10 mouse cellular contexts compared by ENCODE assay signal in the genomic region with DNA sequence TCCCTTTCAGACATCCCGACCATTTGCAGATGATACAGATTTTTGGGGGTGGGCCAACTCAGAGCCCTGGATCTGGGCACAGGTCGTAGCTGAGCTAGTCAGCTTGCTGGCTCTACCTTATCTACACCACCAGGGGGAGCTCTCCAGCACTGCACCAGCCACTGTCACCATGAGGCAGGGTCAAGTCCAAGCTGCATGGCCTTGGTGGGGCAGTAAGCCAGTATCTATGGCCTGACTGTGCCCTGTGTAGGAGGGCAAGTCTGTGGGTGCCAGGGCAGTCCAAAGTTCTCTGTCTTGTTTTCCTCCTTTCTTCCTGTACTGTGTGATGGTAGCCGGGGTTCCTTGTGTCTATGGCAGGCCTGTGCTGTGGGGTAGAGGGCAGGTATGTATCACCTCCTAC.
A peak's percentile ranks its signal among the peaks of the same experiment; 100 is the strongest.
DNase-seq lines count a peak whose midpoint lies in the region; TF ChIP-seq lines count a peak whose summit lies in the region.
"Had no signal": no experiment of that assay in that cellular context is flagged by ENCODE, and none has a peak within 500 bp of the region (broad histone marks: within the 10 kb centered on the region; RNA-seq: fewer than 3 reads in every experiment).

No protein-coding gene starts in this region.

- H3K27me3 ChIP-seq in kidney, adult 2 months (replicated peaks; ENCODE audit: control insufficient read depth, insufficient read depth, low read length), result no peaks in the 10 kb centered on the region
- H3K27me3 ChIP-seq: embryonic facial prominence, embryonic 13.5 days; limb, embryonic 15.5 days had no signal

- no peak overlapping the region for H3K4me3 ChIP-seq in layer of hippocampus, adult 2 months
- H3K4me3 ChIP-seq in kidney, adult 2 months (ENCODE audit: insufficient read depth, low read depth, low read length), result peak overlapping the region; percentile 26; the same call in 1 of the 2 replicates
- H3K4me3 ChIP-seq: embryonic facial prominence, embryonic 13.5 days; limb, embryonic 15.5 days had no signal

- TF ChIP-seq POLR2A in kidney, adult 2 months (IDR thresholded peaks at IDR 0.05; ENCODE audit: low read depth, low read length), result no peak

- WGBS in kidney, adult 2 months, result 59% methylated on average over 3 of the region's 3 CpGs

- no peaks in the 10 kb centered on the region for H3K36me3 ChIP-seq in kidney, adult 2 months (ENCODE audit: control insufficient read depth, insufficient read depth, low read length)
- H3K36me3 ChIP-seq: embryonic facial prominence, embryonic 13.5 days; limb, embryonic 15.5 days had no signal

- peak; percentile 74 for TF ChIP-seq CTCF in layer of hippocampus, adult 2 months (conservative IDR thresholded peaks at IDR 0.05)
- peak; percentile 87 for TF ChIP-seq CTCF in kidney, adult 2 months (conservative IDR thresholded peaks at IDR 0.05; ENCODE audit: insufficient read depth, insufficient read length, low read depth, low read length)

- DNase-seq in layer of hippocampus, adult 2 months (ENCODE audit: low spot score in 2 of 2), result no peak
- no peak for DNase-seq in layer of hippocampus, adult 8-10 months (ENCODE audit: low spot score in 2 of 2)
- peak; percentile 28 for DNase-seq in NIH3T3 (ENCODE audit: low read depth)
- DNase-seq in embryo, embryonic 11.5 days (ENCODE audit: low read depth, low spot score), result peak; percentile 5
- DNase-seq in kidney, adult 2 months, result peak; percentile 86
- DNase-seq in lung, postnatal 14 days, result peak; percentile 11
- DNase-seq in thymus, postnatal 0 days (ENCODE audit: low spot score), result peak; percentile 14
- no peak for DNase-seq in layer of hippocampus, adult 9-10 months (ENCODE audit: low spot score)

- H3K27ac ChIP-seq in layer of hippocampus, adult 2 months, result no peak overlapping the region
- peak overlapping the region; percentile 51 for H3K27ac ChIP-seq in kidney, adult 2 months (ENCODE audit: insufficient read depth, low read depth, low read length)
- H3K27ac ChIP-seq: embryonic facial prominence, embryonic 13.5 days; limb, embryonic 15.5 days had no signal

- no peaks in the 10 kb centered on the region for H3K4me1 ChIP-seq in kidney, adult 2 months (ENCODE audit: control insufficient read depth, insufficient read depth, low read length)
- H3K4me1 ChIP-seq: embryonic facial prominence, embryonic 13.5 days had no signal

Comparison
In these comparisons a context has a peak if more than half of its experiments do, and no peak if none do; other contexts are left out.
1. DNase-seq: peak in NIH3T3 (single experiment), embryo, embryonic 11.5 days (single experiment), kidney, adult 2 months (single experiment), lung, postnatal 14 days (single experiment) and thymus, postnatal 0 days (single experiment); none in layer of hippocampus, adult 2 months (0 of 2), layer of hippocampus, adult 8-10 months (0 of 2) and layer of hippocampus, adult 9-10 months (single experiment).